Mouse (Mus musculus): ENCODE measurements around the gene Afap1. TPM values are rescaled to one million over a fixed set of nuclear protein-coding genes. Genes with fewer than 3 reads are reported as not detected.

Gene Afap1
- not detected in 2 replicates for total RNA-seq (2014; fragmentation: Nextera tagmentation)
- total RNA-seq (2017), result 0.06 and 0.16 TPM in 2 replicates
- not detected in 2 replicates for polyA plus RNA-seq (2012)

DNA sequence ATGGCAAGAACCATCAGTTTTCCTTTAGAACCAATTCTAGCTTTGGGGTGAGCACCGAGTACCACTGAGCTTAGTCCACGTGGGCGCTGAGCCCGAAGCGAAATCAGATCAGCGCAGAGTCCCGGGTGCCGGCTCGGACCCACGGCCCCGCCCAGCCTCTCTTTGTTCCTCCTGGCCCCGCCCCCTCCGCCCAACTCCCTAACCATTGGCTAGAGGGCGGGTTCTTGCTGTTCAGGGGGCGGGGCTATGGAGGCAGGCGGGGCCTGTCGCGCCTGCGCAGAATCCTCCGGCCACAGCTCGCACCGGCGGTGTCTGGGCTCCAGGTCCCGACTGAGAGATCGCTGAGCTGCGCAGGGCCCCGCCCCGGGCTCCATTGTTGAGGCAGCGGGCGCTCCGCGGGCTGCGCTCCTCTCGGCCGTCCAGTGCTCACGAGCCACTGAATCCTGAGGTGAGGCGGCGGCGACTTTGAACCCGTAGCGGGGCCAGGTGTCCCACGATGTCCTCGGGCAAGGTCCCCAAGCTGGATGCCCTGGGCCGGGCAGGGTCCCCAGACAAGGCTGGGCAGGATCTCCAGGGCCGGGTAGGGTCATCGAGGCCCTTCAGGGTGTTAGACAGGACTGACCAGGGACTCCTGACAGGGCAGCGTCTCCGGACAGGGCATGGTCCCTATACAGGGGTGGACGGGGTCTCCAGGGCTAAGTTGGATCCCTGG is at the start of gene Afap1:
Gene Afap1 (plus strand): TSS at position 227 of the 712 bp plus-strand sequence.
- DNase-seq (ENCODE audit: low spot score), result no peak
- ATAC-seq (ENCODE audit: extremely low read depth, insufficient number of reproducible peaks, low FRiP score, poor library complexity, severe bottlenecking), result no peak

DNA sequence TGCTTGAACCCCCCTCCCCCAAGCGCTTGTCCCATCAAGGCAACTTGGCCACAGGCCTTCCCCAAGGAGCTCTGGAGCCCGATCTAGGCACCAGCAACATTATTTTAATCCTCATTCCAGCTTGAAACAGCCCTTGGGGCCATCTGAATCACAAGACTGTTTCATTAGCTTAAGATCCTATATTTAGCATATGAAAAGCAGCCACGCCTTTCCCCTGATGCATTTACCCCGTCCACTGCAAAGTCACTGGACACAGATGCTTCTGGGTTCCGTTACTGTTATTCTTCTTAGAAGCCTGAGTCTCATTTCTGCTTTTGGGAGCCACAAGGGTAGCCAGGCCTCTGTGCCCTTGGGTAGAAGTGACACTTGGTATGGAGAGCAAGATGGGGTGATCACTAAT is 41.6 kb upstream of the Afap1 start:
- TF ChIP-seq GATA1 (IDR thresholded peaks at IDR 0.05; ENCODE audit: borderline replicate concordance, low read length), result no peak
- TF ChIP-seq CTCF (IDR thresholded peaks at IDR 0.05; ENCODE audit: low read depth, low read length), result no peak
- TF ChIP-seq TAL1 (conservative IDR thresholded peaks at IDR 0.05; ENCODE audit: low read depth, low read length), result no peak
- TF ChIP-seq POLR2AphosphoS5 (IDR thresholded peaks at IDR 0.05; ENCODE audit: insufficient replicate concordance, low read depth, low read length), result no peak
- TF ChIP-seq GATA2 (IDR thresholded peaks at IDR 0.05; ENCODE audit: borderline replicate concordance, low read depth, low read length), result no peak
- ATAC-seq (ENCODE audit: extremely low read depth, insufficient number of reproducible peaks, low FRiP score, poor library complexity, severe bottlenecking), result no peak
- DNase-seq (ENCODE audit: low spot score), result no peak
- Histone ChIP-seq H3K27me3 (ENCODE audit: insufficient read depth, low read length) (peaks cover 2% of the 10 kb centered on the region; the same call in 1 of the 2 replicates), H3K9me3 (replicated peaks) (no peaks in the 10 kb centered on the region), H3K4me3 (ENCODE audit: low read depth, low read length) (no peak overlapping the region), H3K36me3 (replicated peaks) (no peaks in the 10 kb centered on the region), H3K4me1 (ENCODE audit: insufficient read depth, low read depth, low read length) (no peaks in the 10 kb centered on the region)

More for the DNA sequence above, at the start of gene Afap1:
- Histone ChIP-seq H3K9me3 (replicated peaks) (peaks cover 4% of the 10 kb centered on the region), H3K4me3 (ENCODE audit: low read depth, low read length) (no peak within 1 kb of the TSS), H3K36me3 (replicated peaks) (no peaks in the 10 kb centered on the region), H3K4me1 (ENCODE audit: insufficient read depth, low read depth, low read length) (no peaks in the 10 kb centered on the region), H3K27me3 (ENCODE audit: insufficient read depth, low read length) (no peaks in the 10 kb centered on the region; the same call in 1 of the 2 replicates)
- TF ChIP-seq GATA1 (IDR thresholded peaks at IDR 0.05; ENCODE audit: borderline replicate concordance, low read length), result no peak
- TF ChIP-seq TAL1 (conservative IDR thresholded peaks at IDR 0.05; ENCODE audit: low read depth, low read length), result no peak
- no peak for TF ChIP-seq POLR2AphosphoS5 (IDR thresholded peaks at IDR 0.05; ENCODE audit: insufficient replicate concordance, low read depth, low read length)
- TF ChIP-seq CTCF (IDR thresholded peaks at IDR 0.05; ENCODE audit: low read depth, low read length), result no peak
- no peak for TF ChIP-seq GATA2 (IDR thresholded peaks at IDR 0.05; ENCODE audit: borderline replicate concordance, low read depth, low read length)

DNA sequence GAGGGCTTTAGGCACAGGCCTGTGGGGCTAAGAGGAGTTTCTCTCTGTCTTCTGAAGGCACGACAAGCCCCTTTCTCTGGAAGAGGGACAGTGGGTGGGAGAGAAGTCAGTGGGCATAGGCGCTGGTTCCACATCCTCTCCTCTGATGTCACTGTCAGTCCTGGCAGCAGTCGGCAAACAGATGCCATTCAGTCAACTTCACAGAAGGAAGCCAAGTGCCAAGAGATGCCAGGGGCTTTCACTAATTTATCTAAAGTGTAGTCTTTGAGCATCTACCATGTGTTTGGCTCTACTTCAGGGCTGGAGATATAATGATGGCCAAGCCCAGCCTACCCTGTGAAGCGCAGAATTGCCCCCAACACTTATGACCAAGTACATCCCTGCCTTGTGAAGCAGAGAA is 39.7 kb upstream of the Afap1 start:
- no peak overlapping the region for H3K4me3 ChIP-seq (ENCODE audit: low read depth, low read length)
- no peaks in the 10 kb centered on the region for H3K9me3 ChIP-seq (replicated peaks)
- H3K4me1 ChIP-seq (ENCODE audit: insufficient read depth, low read depth, low read length), result no peaks in the 10 kb centered on the region
- H3K36me3 ChIP-seq (replicated peaks), result no peaks in the 10 kb centered on the region
- ATAC-seq (ENCODE audit: extremely low read depth, insufficient number of reproducible peaks, low FRiP score, poor library complexity, severe bottlenecking) (no peak), DNase-seq (ENCODE audit: low spot score) (no peak)
- TF ChIP-seq TAL1 (conservative IDR thresholded peaks at IDR 0.05; ENCODE audit: low read depth, low read length), result no peak
- no peak for TF ChIP-seq CTCF (IDR thresholded peaks at IDR 0.05; ENCODE audit: low read depth, low read length)
- TF ChIP-seq POLR2AphosphoS5 (IDR thresholded peaks at IDR 0.05; ENCODE audit: insufficient replicate concordance, low read depth, low read length), result no peak
- TF ChIP-seq GATA1 (IDR thresholded peaks at IDR 0.05; ENCODE audit: borderline replicate concordance, low read length), result no peak
- TF ChIP-seq GATA2 (IDR thresholded peaks at IDR 0.05; ENCODE audit: borderline replicate concordance, low read depth, low read length), result no peak
- peaks cover 2% of the 10 kb centered on the region; the same call in 1 of the 2 replicates for H3K27me3 ChIP-seq (ENCODE audit: insufficient read depth, low read length)

DNA sequence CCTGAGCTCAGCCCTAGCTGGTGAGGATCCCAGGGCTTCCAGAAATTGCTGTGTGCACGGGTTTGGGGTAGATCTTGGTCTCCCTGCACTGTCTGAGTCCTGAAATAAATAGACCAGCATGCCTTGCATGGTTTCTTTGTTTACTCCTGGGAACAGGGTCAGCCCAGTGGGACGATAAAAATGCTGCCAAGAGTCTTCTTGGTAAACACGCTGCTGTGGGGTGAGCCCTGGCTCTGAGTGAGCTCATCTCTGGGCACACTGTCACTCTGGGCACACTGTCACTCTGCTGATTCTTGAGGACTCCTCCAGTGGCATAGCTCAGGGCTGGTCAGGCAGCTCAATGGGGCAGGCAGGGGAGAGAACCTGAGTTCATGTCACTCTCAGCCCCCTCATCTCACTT is 36.9 kb upstream of the Afap1 start:
- TF ChIP-seq CTCF (IDR thresholded peaks at IDR 0.05; ENCODE audit: low read depth, low read length), result no peak
- TF ChIP-seq GATA1 (IDR thresholded peaks at IDR 0.05; ENCODE audit: borderline replicate concordance, low read length), result no peak
- TF ChIP-seq POLR2AphosphoS5 (IDR thresholded peaks at IDR 0.05; ENCODE audit: insufficient replicate concordance, low read depth, low read length), result no peak
- TF ChIP-seq GATA2 (IDR thresholded peaks at IDR 0.05; ENCODE audit: borderline replicate concordance, low read depth, low read length), result no peak
- TF ChIP-seq TAL1 (conservative IDR thresholded peaks at IDR 0.05; ENCODE audit: low read depth, low read length), result no peak
- no peaks in the 10 kb centered on the region for H3K27me3 ChIP-seq (ENCODE audit: insufficient read depth, low read length)
- DNase-seq (ENCODE audit: low spot score) (no peak), ATAC-seq (ENCODE audit: extremely low read depth, insufficient number of reproducible peaks, low FRiP score, poor library complexity, severe bottlenecking) (no peak)
- no peaks in the 10 kb centered on the region for H3K9me3 ChIP-seq (replicated peaks)
- H3K36me3 ChIP-seq (replicated peaks), result no peaks in the 10 kb centered on the region
- no peaks in the 10 kb centered on the region for H3K4me1 ChIP-seq (ENCODE audit: insufficient read depth, low read depth, low read length)
- no peak overlapping the region for H3K4me3 ChIP-seq (ENCODE audit: low read depth, low read length)

DNA sequence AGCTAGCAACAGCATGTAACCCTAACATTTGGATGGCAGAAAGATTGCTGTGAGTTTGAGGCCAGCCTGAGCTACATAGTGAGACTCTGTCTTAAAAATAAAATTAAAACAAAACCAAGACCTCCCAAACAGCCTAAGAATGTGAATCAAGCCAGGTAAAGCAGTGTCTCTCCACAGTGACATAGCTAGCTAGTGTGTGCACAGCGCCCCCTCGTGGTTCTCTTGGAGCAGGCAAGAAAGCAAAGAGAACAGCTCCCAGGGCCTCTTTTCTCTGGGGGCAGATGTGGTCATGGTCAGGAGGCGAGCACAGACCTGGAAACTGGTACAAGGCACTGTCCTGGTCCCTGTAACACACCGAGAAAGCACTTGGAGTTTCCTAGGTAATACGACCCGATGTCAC is 35.0 kb upstream of the Afap1 start:
- DNase-seq (ENCODE audit: low spot score) (peak; percentile 16), ATAC-seq (ENCODE audit: extremely low read depth, insufficient number of reproducible peaks, low FRiP score, poor library complexity, severe bottlenecking) (no peak)
- TF ChIP-seq TAL1 (conservative IDR thresholded peaks at IDR 0.05; ENCODE audit: low read depth, low read length) (no peak), GATA1 (IDR thresholded peaks at IDR 0.05; ENCODE audit: borderline replicate concordance, low read length) (no peak), CTCF (IDR thresholded peaks at IDR 0.05; ENCODE audit: low read depth, low read length) (peak; percentile 34; the same call in 1 of the 2 replicates), GATA2 (IDR thresholded peaks at IDR 0.05; ENCODE audit: borderline replicate concordance, low read depth, low read length) (no peak)
- H3K4me1 ChIP-seq (ENCODE audit: insufficient read depth, low read depth, low read length), result no peaks in the 10 kb centered on the region
- no peaks in the 10 kb centered on the region for H3K27me3 ChIP-seq (ENCODE audit: insufficient read depth, low read length)
- no peak overlapping the region for H3K4me3 ChIP-seq (ENCODE audit: low read depth, low read length)
- H3K9me3 ChIP-seq (replicated peaks), result no peaks in the 10 kb centered on the region
- no peaks in the 10 kb centered on the region for H3K36me3 ChIP-seq (replicated peaks)

DNA sequence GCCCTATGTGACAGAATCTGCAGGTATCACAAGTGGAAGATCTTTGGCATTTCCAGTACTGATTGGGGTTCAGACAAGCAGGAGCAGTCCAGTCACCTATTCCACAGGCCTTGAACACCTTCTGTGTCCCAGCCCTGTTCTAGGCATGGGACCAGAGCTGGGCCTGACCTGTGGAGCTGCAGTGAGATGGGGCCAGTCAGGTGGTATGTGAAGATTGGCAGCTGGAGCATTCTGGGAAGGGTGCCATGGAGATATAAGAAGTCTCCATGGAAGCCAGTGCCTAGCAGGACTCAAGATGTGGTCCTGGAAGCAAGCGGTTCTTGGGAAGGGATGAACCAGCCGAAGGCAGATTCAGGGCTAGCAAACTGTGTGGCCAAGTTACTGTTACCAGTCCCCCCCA is 31.7 kb upstream of the Afap1 start:
- H3K27me3 ChIP-seq (ENCODE audit: insufficient read depth, low read length), result no peaks in the 10 kb centered on the region
- no peak for DNase-seq (ENCODE audit: low spot score)

More for the DNA sequence above, 31.7 kb upstream of the Afap1 start:
- H3K9me3 ChIP-seq (replicated peaks), result no peaks in the 10 kb centered on the region
- no peak overlapping the region for H3K4me3 ChIP-seq (ENCODE audit: low read depth, low read length)
- no peak for TF ChIP-seq POLR2AphosphoS5 (IDR thresholded peaks at IDR 0.05; ENCODE audit: insufficient replicate concordance, low read depth, low read length)
- no peak for TF ChIP-seq GATA1 (IDR thresholded peaks at IDR 0.05; ENCODE audit: borderline replicate concordance, low read length)
- no peak for TF ChIP-seq GATA2 (IDR thresholded peaks at IDR 0.05; ENCODE audit: borderline replicate concordance, low read depth, low read length)
- TF ChIP-seq TAL1 (conservative IDR thresholded peaks at IDR 0.05; ENCODE audit: low read depth, low read length), result no peak
- no peak for TF ChIP-seq CTCF (IDR thresholded peaks at IDR 0.05; ENCODE audit: low read depth, low read length)
- no peaks in the 10 kb centered on the region for H3K4me1 ChIP-seq (ENCODE audit: insufficient read depth, low read depth, low read length)
- no peak for ATAC-seq (ENCODE audit: extremely low read depth, insufficient number of reproducible peaks, low FRiP score, poor library complexity, severe bottlenecking)
- no peaks in the 10 kb centered on the region for H3K36me3 ChIP-seq (replicated peaks)
